Mouse (Mus musculus) liver, embryonic 11.5 days (tissue): ENCODE measurements around the gene Ptgdr2. TPM values are rescaled to one million over a fixed set of nuclear protein-coding genes. Genes with fewer than 3 reads are reported as not detected.

Experiments
- ATAC-seq: fragments of 200-750 bp; cut with Nextera tagmentation; replicated peaks from 2 replicates; pipeline ENCODE4 v1.8.0; 2017; ENCODE audit warnings: moderate number of reproducible peaks, mild to moderate bottlenecking, moderate TSS enrichment, moderate library complexity; ENCODE audit not compliant: low FRiP score
- DNase-seq: peaks from one replicate; pipeline ENCODE4 v3.0.0-alpha.2; 2017; ENCODE audit warnings: low spot score
- H3K27ac ChIP-seq: fragments of 300-500 bp; sonication (generic); 2 replicates; pipeline ENCODE4 v1.5.1; 2014; ENCODE audit warnings: mild to moderate bottlenecking, low read depth, low read length, control low read depth
- H3K27me3 ChIP-seq: fragments of 300-500 bp; sonication (generic); replicated peaks from 2 replicates; pipeline ENCODE4 v1.6.1; 2014; ENCODE audit warnings: low read length, mixed read lengths; ENCODE audit not compliant: control insufficient read depth, insufficient read depth
- H3K36me3 ChIP-seq: fragments of 300-500 bp; sonication (generic); 2 replicates; pipeline ENCODE4 v1.6.1; 2014; ENCODE audit warnings: mild to moderate bottlenecking, low read length, moderate library complexity, mixed read lengths; ENCODE audit not compliant: control insufficient read depth, insufficient read depth
- H3K4me1 ChIP-seq: fragments of 300-500 bp; sonication (generic); replicated peaks from 2 replicates; pipeline ENCODE4 v1.6.1; 2014; ENCODE audit warnings: low read length, mixed read lengths; ENCODE audit not compliant: control insufficient read depth, insufficient read depth
- H3K4me2 ChIP-seq: fragments of 300-500 bp; sonication (generic); 2 replicates; pipeline ENCODE4 v1.6.1; 2014; ENCODE audit warnings: mild to moderate bottlenecking, control low read depth, moderate library complexity
- H3K4me3 ChIP-seq: fragments of 300-500 bp; sonication (generic); 2 replicates; pipeline ENCODE4 v1.5.1; 2014; ENCODE audit warnings: low read depth, low read length, control low read depth
- H3K9ac ChIP-seq: fragments of 300-500 bp; sonication (generic); 2 replicates; pipeline ENCODE4 v1.6.1; 2014; ENCODE audit warnings: low read depth, low read length, control low read depth
- H3K9me3 ChIP-seq: fragments of 300-500 bp; sonication (generic); 2 replicates; pipeline ENCODE4 v1.6.1; 2016; ENCODE audit warnings: low read length, inconsistent platforms, mixed read lengths; ENCODE audit not compliant: control insufficient read depth
- WGBS: fragments of 180-500 bp; shearing (Covaris S2); extraction: QIAGEN DNeasy Blood & Tissue Kit; methylation state at CpG from one replicate; pipeline ENCODE4 v1.1.7; 2014; 5-methylcytosine and 5-hydroxymethylcytosine counted together
- polyA plus RNA-seq: library from polyadenylated mRNA; unstranded; fragments of >200 nt; fragmentation: Nextera tagmentation; extraction: Ambion mirVana; gene quantifications from 2 replicates; pipeline ENCODE4 v1.2.1, GENCODE M21; 2014

The Ptgdr2 gene
- polyA plus RNA-seq, 1 experiment from 2014 or later = not detected

- 38% methylated on average over 4 of the region's 4 CpGs for WGBS
- no peak for DNase-seq
These were observed 37.4 kb downstream of the Ptgdr2 start, which contains the start of gene Ms4a10 for GRCm38 (mm10) chr19:10974238-10974865. TSS of gene Ms4a10 (minus strand) at chr19:10974670.

GRCm38 (mm10) chr19:10975187-10975586, 38.2 kb downstream of the Ptgdr2 start:
- no peaks in the 10 kb centered on the region for H3K27me3 ChIP-seq
- no peak overlapping the region for H3K9ac ChIP-seq
- ATAC-seq (no peak), DNase-seq (no peak)
- H3K4me2 ChIP-seq = no peak overlapping the region
- H3K9me3 ChIP-seq = no peaks in the 10 kb centered on the region
- no peaks in the 10 kb centered on the region for H3K36me3 ChIP-seq
- no peaks in the 10 kb centered on the region for H3K4me1 ChIP-seq
- H3K27ac ChIP-seq = no peak overlapping the region
- 71% methylated on average over 2 of the region's 2 CpGs for WGBS
- no peak overlapping the region for H3K4me3 ChIP-seq

More at GRCm38 (mm10) chr19:10974238-10974865, 37.4 kb downstream of the Ptgdr2 start, which contains the start of gene Ms4a10:
- H3K9me3 ChIP-seq = no peaks in the 10 kb centered on the region
- no peak within 1 kb of the TSS for H3K9ac ChIP-seq
- ATAC-seq = no peak
- H3K27ac ChIP-seq = no peak within 1 kb of the TSS
- H3K4me2 ChIP-seq = no peak within 1 kb of the TSS
- no peak within 1 kb of the TSS for H3K4me3 ChIP-seq
- H3K4me1 ChIP-seq = no peaks in the 10 kb centered on the region
- no peaks in the 10 kb centered on the region for H3K36me3 ChIP-seq
- H3K27me3 ChIP-seq = no peaks in the 10 kb centered on the region

DNA sequence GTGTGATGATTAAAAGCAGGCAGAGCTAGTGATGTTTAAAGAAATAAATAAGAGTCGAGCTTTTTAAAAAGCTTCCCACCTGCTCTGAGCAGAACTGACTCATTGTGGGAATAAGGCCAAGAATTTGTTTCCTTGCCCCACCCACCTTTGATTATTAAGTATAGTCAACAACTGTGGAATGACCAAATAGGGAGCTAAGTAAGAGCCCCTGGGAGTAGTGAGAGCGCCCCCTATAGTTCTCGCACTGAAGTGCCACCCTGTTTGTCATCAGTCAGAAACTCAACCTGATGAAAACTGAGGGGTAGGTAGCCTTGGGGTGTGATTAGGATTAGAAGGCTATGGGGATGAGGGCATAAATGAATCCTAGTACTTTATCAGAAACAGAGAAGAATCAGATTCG, 39.4 kb downstream of the Ptgdr2 start:
- Histone ChIP-seq H3K27ac (no peak overlapping the region), H3K27me3 (no peaks in the 10 kb centered on the region), H3K4me3 (no peak overlapping the region), H3K4me2 (no peak overlapping the region), H3K9ac (no peak overlapping the region), H3K36me3 (no peaks in the 10 kb centered on the region), H3K9me3 (no peaks in the 10 kb centered on the region), H3K4me1 (no peaks in the 10 kb centered on the region)
- DNase-seq (no peak), ATAC-seq (no peak)
- WGBS = 39% methylated on average over 4 of the region's 4 CpGs

- peak overlapping the region; percentile 15; the same call in 1 of the 2 replicates for H3K4me3 ChIP-seq
- peak; percentile 61 for ATAC-seq
- 8% methylated on average over 18 of the region's 18 CpGs for WGBS
These were observed 42.5 kb downstream of the Ptgdr2 start for GRCm38 (mm10) chr19:10979184-10980168.

DNA sequence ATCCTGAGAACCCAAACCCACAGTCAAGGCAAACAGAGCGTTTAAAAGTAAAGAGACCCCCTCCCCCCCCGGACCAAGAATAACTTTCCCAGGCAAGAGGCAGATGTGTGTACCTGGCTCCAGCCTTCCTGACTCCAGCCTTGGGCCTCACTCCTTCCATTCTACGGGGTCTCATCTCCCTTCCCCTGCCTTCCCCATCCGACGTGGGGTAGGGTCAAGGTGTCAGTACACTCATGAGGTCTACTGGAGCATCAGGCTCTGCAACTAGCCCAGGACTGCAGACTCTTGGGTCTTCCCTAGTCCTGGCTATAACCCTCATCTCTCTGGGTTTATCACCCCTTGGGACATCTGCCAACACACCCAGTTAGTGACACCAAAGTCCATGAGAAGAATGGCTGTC, 43.2 kb downstream of the Ptgdr2 start:
- 58% methylated on average over 5 of the region's 5 CpGs for WGBS
- Histone ChIP-seq H3K27me3 (no peaks in the 10 kb centered on the region), H3K27ac (no peak overlapping the region), H3K9ac (no peak overlapping the region), H3K4me3 (peak overlapping the region; percentile 15; the same call in 1 of the 2 replicates), H3K4me2 (peak overlapping the region; percentile 13), H3K4me1 (no peaks in the 10 kb centered on the region), H3K9me3 (no peaks in the 10 kb centered on the region), H3K36me3 (no peaks in the 10 kb centered on the region)
- DNase-seq = no peak
- ATAC-seq = no peak

More at GRCm38 (mm10) chr19:10979184-10980168, 42.5 kb downstream of the Ptgdr2 start:
- Histone ChIP-seq H3K9me3 (no peaks in the 10 kb centered on the region), H3K27me3 (no peaks in the 10 kb centered on the region), H3K9ac (no peak overlapping the region), H3K36me3 (no peaks in the 10 kb centered on the region), H3K4me1 (no peaks in the 10 kb centered on the region), H3K4me2 (peak overlapping the region; percentile 13), H3K27ac (no peak overlapping the region)
- peak; percentile 73 for DNase-seq

DNA sequence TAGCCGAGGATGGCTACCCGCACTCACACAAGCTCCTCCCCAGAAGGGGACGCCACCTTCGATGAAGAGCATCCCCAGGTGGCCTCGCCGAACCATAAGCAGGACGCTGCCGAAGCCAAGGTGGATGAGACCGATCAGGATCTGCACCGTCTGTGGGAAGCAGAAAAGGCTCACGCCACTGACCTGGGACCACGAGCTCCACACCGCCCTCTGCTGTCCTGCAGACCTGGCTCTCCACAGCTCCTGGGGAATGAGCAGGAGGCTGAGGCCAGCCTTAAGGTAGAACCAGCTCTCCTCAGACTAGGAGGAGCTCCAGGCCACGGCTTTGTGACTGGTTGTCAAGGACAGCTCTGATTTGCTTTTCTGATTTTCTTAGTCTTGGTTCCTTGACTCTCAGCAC, 46.2 kb downstream of the Ptgdr2 start:
- WGBS = 20% methylated on average over 14 of the region's 14 CpGs
- DNase-seq = no peak
- no peak overlapping the region for H3K4me3 ChIP-seq
- H3K4me1 ChIP-seq = no peaks in the 10 kb centered on the region
- no peak for ATAC-seq
- no peaks in the 10 kb centered on the region for H3K9me3 ChIP-seq
- no peaks in the 10 kb centered on the region for H3K36me3 ChIP-seq
- no peak overlapping the region for H3K9ac ChIP-seq
- H3K27me3 ChIP-seq = no peaks in the 10 kb centered on the region
- H3K4me2 ChIP-seq = peak overlapping the region; percentile 39; the same call in 1 of the 2 replicates
- H3K27ac ChIP-seq = no peak overlapping the region

DNA sequence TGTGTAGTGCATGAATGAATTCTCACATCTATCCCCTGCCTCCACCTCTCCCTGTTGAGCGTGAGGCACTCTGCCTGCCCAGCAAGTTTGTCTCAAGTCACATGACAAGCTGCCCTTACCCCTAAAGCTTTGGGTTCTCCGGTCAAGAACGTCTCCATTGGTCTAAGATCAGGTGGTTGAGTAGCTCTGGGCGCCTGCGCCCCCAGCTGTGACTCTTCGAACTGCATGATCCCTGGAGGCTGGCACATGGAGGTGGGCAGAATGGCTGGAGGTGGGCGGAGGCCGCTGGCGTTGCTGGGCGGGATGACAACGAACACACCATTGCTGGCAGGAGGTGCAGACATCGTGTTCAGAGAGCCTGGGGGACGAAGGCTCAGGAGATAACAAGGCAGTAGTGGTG, 47.6 kb downstream of the Ptgdr2 start:
- ATAC-seq = no peak
- 71% methylated on average over 13 of the region's 13 CpGs for WGBS

GRCm38 (mm10) chr19:10985889-10986288, 48.9 kb downstream of the Ptgdr2 start:
- Histone ChIP-seq H3K4me2 (no peak overlapping the region), H3K4me3 (no peak overlapping the region), H3K4me1 (no peaks in the 10 kb centered on the region), H3K9ac (no peak overlapping the region), H3K9me3 (no peaks in the 10 kb centered on the region), H3K27ac (no peak overlapping the region), H3K27me3 (no peaks in the 10 kb centered on the region; the same call in 1 of the 2 replicates), H3K36me3 (no peaks in the 10 kb centered on the region)
- ATAC-seq (no peak), DNase-seq (no peak)
- 89% methylated on average over 4 of the region's 4 CpGs for WGBS

More for the DNA sequence above, 47.6 kb downstream of the Ptgdr2 start:
- H3K36me3 ChIP-seq = no peaks in the 10 kb centered on the region
- H3K9ac ChIP-seq = no peak overlapping the region
- no peaks in the 10 kb centered on the region for H3K4me1 ChIP-seq
- DNase-seq = no peak
- no peaks in the 10 kb centered on the region for H3K27me3 ChIP-seq
- H3K9me3 ChIP-seq = no peaks in the 10 kb centered on the region
- H3K27ac ChIP-seq = no peak overlapping the region
- H3K4me2 ChIP-seq = no peak overlapping the region
- H3K4me3 ChIP-seq = no peak overlapping the region
